Mouse (Mus musculus): ENCODE measurements around the gene Eps15. TPM values are rescaled to one million over a fixed set of nuclear protein-coding genes. Genes with fewer than 3 reads are reported as not detected.

Eps15 gene
- polyA plus RNA-seq, 1 experiment: 14.1 TPM

GRCm38 (mm10) chr4:109341222-109341621 is 61.2 kb downstream of the Eps15 start:
- no peaks in the 10 kb centered on the region for H3K36me3 ChIP-seq (ENCODE audit: control insufficient read depth, insufficient read depth, low read length)
- no peak for TF ChIP-seq POLR2A (IDR thresholded peaks at IDR 0.05; ENCODE audit: control insufficient read depth, extremely low read depth, insufficient read depth, low read length, poor library complexity)
- no peak for TF ChIP-seq CTCF (IDR thresholded peaks at IDR 0.05; ENCODE audit: borderline replicate concordance, control insufficient read depth, extremely low read depth, insufficient read depth, low read length, poor library complexity)
- no peaks in the 10 kb centered on the region for H3K4me1 ChIP-seq (replicated peaks; ENCODE audit: control insufficient read depth, insufficient read depth, low read length)
- WGBS: 89% methylated on average over 1 of the region's 1 CpGs
- no peaks in the 10 kb centered on the region for H3K27me3 ChIP-seq (ENCODE audit: control insufficient read depth, insufficient read depth, low read length)
- DNase-seq: no peak
- H3K27ac ChIP-seq (ENCODE audit: control insufficient read depth, insufficient read depth, low read length): no peak overlapping the region
- H3K4me3 ChIP-seq (ENCODE audit: control insufficient read depth, insufficient read depth, low read length): no peak overlapping the region

- TF ChIP-seq CTCF (IDR thresholded peaks at IDR 0.05; ENCODE audit: borderline replicate concordance, control insufficient read depth, extremely low read depth, insufficient read depth, low read length, poor library complexity) (no peak), POLR2A (IDR thresholded peaks at IDR 0.05; ENCODE audit: control insufficient read depth, extremely low read depth, insufficient read depth, low read length, poor library complexity) (no peak)
- no peak for DNase-seq
- H3K4me3 ChIP-seq (ENCODE audit: control insufficient read depth, insufficient read depth, low read length): no peak overlapping the region
- H3K36me3 ChIP-seq (ENCODE audit: control insufficient read depth, insufficient read depth, low read length): no peaks in the 10 kb centered on the region
- H3K27me3 ChIP-seq (ENCODE audit: control insufficient read depth, insufficient read depth, low read length): no peaks in the 10 kb centered on the region
- no peaks in the 10 kb centered on the region for H3K4me1 ChIP-seq (replicated peaks; ENCODE audit: control insufficient read depth, insufficient read depth, low read length)
- H3K27ac ChIP-seq (ENCODE audit: control insufficient read depth, insufficient read depth, low read length): no peak overlapping the region
- 90% methylated on average over 4 of the region's 4 CpGs for WGBS
Observed at GRCm38 (mm10) chr4:109342783-109343485, 62.9 kb downstream of the Eps15 start.

GRCm38 (mm10) chr4:109343909-109344308 is 63.8 kb downstream of the Eps15 start:
- no peaks in the 10 kb centered on the region for H3K36me3 ChIP-seq (ENCODE audit: control insufficient read depth, insufficient read depth, low read length)
- no peak overlapping the region for H3K4me3 ChIP-seq (ENCODE audit: control insufficient read depth, insufficient read depth, low read length)
- no peaks in the 10 kb centered on the region for H3K27me3 ChIP-seq (ENCODE audit: control insufficient read depth, insufficient read depth, low read length)
- DNase-seq: no peak
- no peaks in the 10 kb centered on the region for H3K4me1 ChIP-seq (replicated peaks; ENCODE audit: control insufficient read depth, insufficient read depth, low read length)
- 95% methylated on average over 5 of the region's 5 CpGs for WGBS
- TF ChIP-seq POLR2A (IDR thresholded peaks at IDR 0.05; ENCODE audit: control insufficient read depth, extremely low read depth, insufficient read depth, low read length, poor library complexity): no peak
- TF ChIP-seq CTCF (IDR thresholded peaks at IDR 0.05; ENCODE audit: borderline replicate concordance, control insufficient read depth, extremely low read depth, insufficient read depth, low read length, poor library complexity): no peak
- no peak overlapping the region for H3K27ac ChIP-seq (ENCODE audit: control insufficient read depth, insufficient read depth, low read length)

GRCm38 (mm10) chr4:109378107-109378506 is 98.0 kb downstream of the Eps15 start:
- Histone ChIP-seq H3K4me3 (ENCODE audit: control insufficient read depth, insufficient read depth, low read length) (no peak overlapping the region), H3K4me1 (replicated peaks; ENCODE audit: control insufficient read depth, insufficient read depth, low read length) (no peaks in the 10 kb centered on the region), H3K27ac (ENCODE audit: control insufficient read depth, insufficient read depth, low read length) (no peak overlapping the region), H3K27me3 (ENCODE audit: control insufficient read depth, insufficient read depth, low read length) (no peaks in the 10 kb centered on the region), H3K36me3 (ENCODE audit: control insufficient read depth, insufficient read depth, low read length) (peaks cover 21% of the 10 kb centered on the region)
- DNase-seq: no peak
- TF ChIP-seq CTCF (IDR thresholded peaks at IDR 0.05; ENCODE audit: borderline replicate concordance, control insufficient read depth, extremely low read depth, insufficient read depth, low read length, poor library complexity) (no peak), POLR2A (IDR thresholded peaks at IDR 0.05; ENCODE audit: control insufficient read depth, extremely low read depth, insufficient read depth, low read length, poor library complexity) (no peak)
- WGBS: 95% methylated on average over 1 of the region's 1 CpGs

- Histone ChIP-seq H3K36me3 (ENCODE audit: control insufficient read depth, insufficient read depth, low read length) (peaks cover 18% of the 10 kb centered on the region), H3K27ac (ENCODE audit: control insufficient read depth, insufficient read depth, low read length) (no peak overlapping the region), H3K27me3 (ENCODE audit: control insufficient read depth, insufficient read depth, low read length) (no peaks in the 10 kb centered on the region), H3K4me3 (ENCODE audit: control insufficient read depth, insufficient read depth, low read length) (no peak overlapping the region), H3K4me1 (replicated peaks; ENCODE audit: control insufficient read depth, insufficient read depth, low read length) (no peaks in the 10 kb centered on the region)
- 66% methylated on average over 2 of the region's 2 CpGs for WGBS
- TF ChIP-seq POLR2A (IDR thresholded peaks at IDR 0.05; ENCODE audit: control insufficient read depth, extremely low read depth, insufficient read depth, low read length, poor library complexity): no peak
- no peak for TF ChIP-seq CTCF (IDR thresholded peaks at IDR 0.05; ENCODE audit: borderline replicate concordance, control insufficient read depth, extremely low read depth, insufficient read depth, low read length, poor library complexity)
- no peak for DNase-seq
Observed at GRCm38 (mm10) chr4:109382457-109382856, 102.4 kb downstream of the Eps15 start.

GRCm38 (mm10) chr4:109385599-109385998 is 105.5 kb downstream of the Eps15 start:
- WGBS: 97% methylated on average over 4 of the region's 4 CpGs
- Histone ChIP-seq H3K4me3 (ENCODE audit: control insufficient read depth, insufficient read depth, low read length) (no peak overlapping the region), H3K27ac (ENCODE audit: control insufficient read depth, insufficient read depth, low read length) (no peak overlapping the region), H3K27me3 (ENCODE audit: control insufficient read depth, insufficient read depth, low read length) (no peaks in the 10 kb centered on the region), H3K36me3 (ENCODE audit: control insufficient read depth, insufficient read depth, low read length) (no peaks in the 10 kb centered on the region), H3K4me1 (replicated peaks; ENCODE audit: control insufficient read depth, insufficient read depth, low read length) (no peaks in the 10 kb centered on the region)
- TF ChIP-seq CTCF (IDR thresholded peaks at IDR 0.05; ENCODE audit: borderline replicate concordance, control insufficient read depth, extremely low read depth, insufficient read depth, low read length, poor library complexity) (no peak), POLR2A (IDR thresholded peaks at IDR 0.05; ENCODE audit: control insufficient read depth, extremely low read depth, insufficient read depth, low read length, poor library complexity) (no peak)
- no peak for DNase-seq
